Mouse (Mus musculus): ENCODE data around the gene Nsmf. TPM values are rescaled to one million over a fixed set of nuclear protein-coding genes. Genes with fewer than 3 reads are reported as not detected.

Gene Nsmf
- polyA plus RNA-seq, 1 experiment from 2014 or later: 115 TPM

GRCm38 (mm10) chr2:25058926-25059325 lies 4.8 kb downstream of the Nsmf start:
- no peak overlapping the region for H3K9ac ChIP-seq
- H3K36me3 ChIP-seq: peaks cover 66% of the 10 kb centered on the region
- H3K9me3 ChIP-seq (replicated peaks): no peaks in the 10 kb centered on the region
- no peak overlapping the region for H3K4me3 ChIP-seq
- H3K27me3 ChIP-seq: no peaks in the 10 kb centered on the region
- ATAC-seq (ENCODE audit: low FRiP score): no peak
- peaks cover 14% of the 10 kb centered on the region for H3K4me1 ChIP-seq
- H3K27ac ChIP-seq: no peak overlapping the region
- WGBS: 92% methylated on average over 7 of the region's 7 CpGs
- no peak overlapping the region for H3K4me2 ChIP-seq (replicated peaks)

GRCm38 (mm10) chr2:25063523-25063922 lies 9.4 kb downstream of the Nsmf start:
- WGBS: 90% methylated on average over 5 of the region's 5 CpGs
- Histone ChIP-seq H3K4me2 (replicated peaks) (no peak overlapping the region), H3K4me3 (no peak overlapping the region), H3K9me3 (replicated peaks) (no peaks in the 10 kb centered on the region), H3K27ac (no peak overlapping the region), H3K9ac (no peak overlapping the region), H3K36me3 (peaks cover 51% of the 10 kb centered on the region), H3K4me1 (no peaks in the 10 kb centered on the region), H3K27me3 (no peaks in the 10 kb centered on the region)
- no peak for ATAC-seq (ENCODE audit: low FRiP score)

- Histone ChIP-seq H3K9ac (no peak overlapping the region), H3K4me3 (no peak overlapping the region), H3K27me3 (no peaks in the 10 kb centered on the region), H3K27ac (no peak overlapping the region), H3K9me3 (replicated peaks) (no peaks in the 10 kb centered on the region), H3K4me2 (replicated peaks) (no peak overlapping the region), H3K36me3 (peaks cover 45% of the 10 kb centered on the region), H3K4me1 (no peaks in the 10 kb centered on the region)
- no peak for ATAC-seq (ENCODE audit: low FRiP score)
- 96% methylated on average over 1 of the region's 1 CpGs for WGBS
Measured at GRCm38 (mm10) chr2:25064285-25064684, 10.1 kb downstream of the Nsmf start.

- ATAC-seq (ENCODE audit: low FRiP score): no peak
- Histone ChIP-seq H3K9me3 (replicated peaks) (no peaks in the 10 kb centered on the region), H3K9ac (no peak overlapping the region), H3K36me3 (peaks cover 32% of the 10 kb centered on the region), H3K27me3 (no peaks in the 10 kb centered on the region), H3K27ac (no peak overlapping the region), H3K4me3 (no peak overlapping the region), H3K4me1 (no peaks in the 10 kb centered on the region), H3K4me2 (replicated peaks) (no peak overlapping the region)
Measured at GRCm38 (mm10) chr2:25065537-25065936, 11.4 kb downstream of the Nsmf start.

GRCm38 (mm10) chr2:25066552-25066951 lies 12.4 kb downstream of the Nsmf start:
- Histone ChIP-seq H3K36me3 (peaks cover 22% of the 10 kb centered on the region), H3K4me1 (no peaks in the 10 kb centered on the region), H3K9ac (no peak overlapping the region), H3K4me2 (replicated peaks) (no peak overlapping the region), H3K27ac (no peak overlapping the region), H3K9me3 (replicated peaks) (no peaks in the 10 kb centered on the region), H3K4me3 (no peak overlapping the region), H3K27me3 (no peaks in the 10 kb centered on the region)
- ATAC-seq (ENCODE audit: low FRiP score): no peak
- 86% methylated on average over 4 of the region's 4 CpGs for WGBS

- H3K4me1 ChIP-seq: no peaks in the 10 kb centered on the region
- no peak overlapping the region for H3K4me3 ChIP-seq
- no peaks in the 10 kb centered on the region for H3K36me3 ChIP-seq
- ATAC-seq (ENCODE audit: low FRiP score): no peak
- H3K9me3 ChIP-seq (replicated peaks): no peaks in the 10 kb centered on the region
- no peak overlapping the region for H3K27ac ChIP-seq
- no peak overlapping the region for H3K9ac ChIP-seq
- no peaks in the 10 kb centered on the region for H3K27me3 ChIP-seq
- 73% methylated on average over 4 of the region's 4 CpGs for WGBS
- H3K4me2 ChIP-seq (replicated peaks): no peak overlapping the region
Measured at GRCm38 (mm10) chr2:25069537-25069936, 15.4 kb downstream of the Nsmf start.

- H3K4me1 ChIP-seq: no peaks in the 10 kb centered on the region
- no peak overlapping the region for H3K4me2 ChIP-seq (replicated peaks)
- no peaks in the 10 kb centered on the region for H3K27me3 ChIP-seq
- H3K9me3 ChIP-seq (replicated peaks): no peaks in the 10 kb centered on the region
- ATAC-seq (ENCODE audit: low FRiP score): no peak
- H3K9ac ChIP-seq: no peak overlapping the region
- H3K4me3 ChIP-seq: no peak overlapping the region
- no peak overlapping the region for H3K27ac ChIP-seq
- no peaks in the 10 kb centered on the region for H3K36me3 ChIP-seq
- WGBS: 88% methylated on average over 4 of the region's 4 CpGs
Measured at GRCm38 (mm10) chr2:25072398-25072797, 18.2 kb downstream of the Nsmf start.

- no peaks in the 10 kb centered on the region for H3K27me3 ChIP-seq
- no peak for ATAC-seq (ENCODE audit: low FRiP score)
- WGBS: 67% methylated on average over 4 of the region's 4 CpGs
- H3K9me3 ChIP-seq (replicated peaks): no peaks in the 10 kb centered on the region
- no peak overlapping the region for H3K4me3 ChIP-seq
- H3K4me1 ChIP-seq: no peaks in the 10 kb centered on the region
- H3K9ac ChIP-seq: no peak overlapping the region
- H3K27ac ChIP-seq: no peak overlapping the region
- no peaks in the 10 kb centered on the region for H3K36me3 ChIP-seq
- H3K4me2 ChIP-seq (replicated peaks): no peak overlapping the region
Measured at GRCm38 (mm10) chr2:25075506-25075905, 21.4 kb downstream of the Nsmf start.

- Histone ChIP-seq H3K9ac (no peak overlapping the region), H3K9me3 (replicated peaks) (no peaks in the 10 kb centered on the region), H3K4me2 (replicated peaks) (no peak overlapping the region), H3K27ac (no peak overlapping the region), H3K4me3 (no peak overlapping the region), H3K36me3 (no peaks in the 10 kb centered on the region), H3K4me1 (no peaks in the 10 kb centered on the region), H3K27me3 (no peaks in the 10 kb centered on the region)
- no peak for ATAC-seq (ENCODE audit: low FRiP score)
- 58% methylated on average over 1 of the region's 1 CpGs for WGBS
Measured at GRCm38 (mm10) chr2:25078967-25079366, 24.8 kb downstream of the Nsmf start.

GRCm38 (mm10) chr2:25080076-25080475 lies 25.9 kb downstream of the Nsmf start, which contains the start of gene Entpd8:
Gene Entpd8 (plus strand): TSS chr2:25080304.
- WGBS: 67% methylated on average over 5 of the region's 5 CpGs
- no peaks in the 10 kb centered on the region for H3K9me3 ChIP-seq (replicated peaks)

GRCm38 (mm10) chr2:25083697-25084096 lies 29.5 kb downstream of the Nsmf start:
- Histone ChIP-seq H3K36me3 (no peaks in the 10 kb centered on the region), H3K9ac (no peak overlapping the region), H3K4me3 (no peak overlapping the region), H3K9me3 (replicated peaks) (no peaks in the 10 kb centered on the region), H3K4me1 (no peaks in the 10 kb centered on the region), H3K27me3 (no peaks in the 10 kb centered on the region), H3K4me2 (replicated peaks) (no peak overlapping the region), H3K27ac (no peak overlapping the region)
- WGBS: 80% methylated on average over 3 of the region's 4 CpGs
- no peak for ATAC-seq (ENCODE audit: low FRiP score)

More at GRCm38 (mm10) chr2:25080076-25080475, 25.9 kb downstream of the Nsmf start, which contains the start of gene Entpd8:
- Histone ChIP-seq H3K4me2 (replicated peaks) (no peak within 1 kb of the TSS), H3K36me3 (no peaks in the 10 kb centered on the region), H3K27me3 (no peaks in the 10 kb centered on the region), H3K9ac (no peak within 1 kb of the TSS), H3K4me3 (no peak within 1 kb of the TSS), H3K27ac (no peak within 1 kb of the TSS), H3K4me1 (no peaks in the 10 kb centered on the region)
- ATAC-seq (ENCODE audit: low FRiP score): no peak

GRCm38 (mm10) chr2:25085571-25085970 lies 31.4 kb downstream of the Nsmf start:
- Histone ChIP-seq H3K9me3 (replicated peaks) (no peaks in the 10 kb centered on the region), H3K27me3 (no peaks in the 10 kb centered on the region), H3K4me2 (replicated peaks) (no peak overlapping the region), H3K9ac (no peak overlapping the region), H3K27ac (no peak overlapping the region), H3K4me3 (no peak overlapping the region), H3K4me1 (no peaks in the 10 kb centered on the region), H3K36me3 (no peaks in the 10 kb centered on the region)
- 94% methylated on average over 5 of the region's 5 CpGs for WGBS
- ATAC-seq (ENCODE audit: low FRiP score): no peak

GRCm38 (mm10) chr2:25087842-25088241 lies 33.7 kb downstream of the Nsmf start:
- Histone ChIP-seq H3K9ac (no peak overlapping the region), H3K4me3 (no peak overlapping the region), H3K27me3 (no peaks in the 10 kb centered on the region), H3K36me3 (no peaks in the 10 kb centered on the region), H3K4me2 (replicated peaks) (no peak overlapping the region), H3K4me1 (no peaks in the 10 kb centered on the region), H3K9me3 (replicated peaks) (no peaks in the 10 kb centered on the region), H3K27ac (no peak overlapping the region)
- ATAC-seq (ENCODE audit: low FRiP score): no peak
- WGBS: 97% methylated on average over 2 of the region's 2 CpGs
